Mouse (Mus musculus) CD4-positive, CD25-positive, alpha-beta regulatory T cell, adult 9 weeks (primary cell): ENCODE results near the gene Cdc42ep5. TPM values are rescaled to one million over a fixed set of nuclear protein-coding genes. Genes with fewer than 3 reads are reported as not detected.

Experiments used
- polyA plus RNA-seq: library from polyadenylated mRNA; unstranded; fragments of 100-300 nt; shearing (Covaris generic); gene quantifications from one replicate; pipeline ENCODE4 v1.2.1, GENCODE M21; 2017

The Cdc42ep5 gene
- not detected for polyA plus RNA-seq

GRCm38 (mm10) chr7:4164090-4164910, at the start of gene Cdc42ep5:
Gene Cdc42ep5 (minus strand): TSS chr7:4164860.

GRCm38 (mm10) chr7:4150059-4150541, 14.6 kb downstream of the Cdc42ep5 start, which contains the start of gene Leng9:
Gene Leng9 (minus strand): TSS chr7:4150374.

DNA sequence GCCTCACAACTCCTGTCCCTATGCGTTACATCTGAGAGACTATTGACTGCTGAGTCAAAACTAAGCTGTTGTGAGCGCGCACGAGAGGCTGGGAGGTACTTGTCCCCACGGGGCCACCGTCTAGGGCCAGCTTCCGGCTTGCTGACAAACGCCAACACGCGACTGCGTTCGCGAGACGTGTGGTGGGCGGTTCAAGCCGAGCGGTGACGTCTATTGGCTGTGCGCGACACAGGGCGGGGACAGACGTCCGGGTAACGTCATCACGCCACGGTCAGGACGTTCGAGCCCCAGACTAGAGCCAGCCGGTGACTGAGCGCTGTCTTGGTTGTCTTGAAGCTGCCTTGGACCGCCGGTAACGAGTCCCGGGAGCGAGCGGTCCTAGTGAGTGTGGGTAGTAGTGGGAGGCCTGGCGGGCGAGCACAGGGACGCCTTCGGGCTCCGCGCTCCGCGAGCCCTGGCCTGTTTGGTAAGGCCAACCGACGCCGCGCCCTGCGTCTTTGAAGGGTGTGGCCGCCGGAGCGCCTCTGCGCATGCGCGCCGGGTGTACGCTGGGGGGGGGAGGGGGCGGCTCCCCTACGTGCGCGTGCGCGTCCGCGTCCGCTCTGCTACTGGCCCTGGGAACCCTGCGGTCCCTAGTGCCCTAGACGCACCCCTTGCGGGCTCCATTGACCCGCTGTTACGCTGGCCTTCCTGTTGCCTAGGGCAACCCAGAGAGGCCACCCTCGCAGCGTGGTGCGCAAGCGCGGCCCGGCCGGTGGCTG, 27.7 kb downstream of the Cdc42ep5 start, which contains the start of gene Leng8:
Leng8 (plus strand) TSS at position 269 of the 761 bp plus-strand sequence.

GRCm38 (mm10) chr7:4119344-4119902, 45.2 kb downstream of the Cdc42ep5 start, which contains the start of gene Ttyh1:
Gene Ttyh1 (plus strand): TSS chr7:4119408.

Other genes starting within 250 kb of the Cdc42ep5 start
- not detected for gene Lilra6, start 249.4 kb downstream of the Cdc42ep5 start, polyA plus RNA-seq
- gene Lair1, start 101.7 kb downstream of the Cdc42ep5 start, polyA plus RNA-seq: 5.5 TPM
- gene Ttyh1, start 45.5 kb downstream of the Cdc42ep5 start, polyA plus RNA-seq: 0.56 TPM
- gene Leng8, start 27.8 kb downstream of the Cdc42ep5 start, polyA plus RNA-seq: 121 TPM
- 8.1 TPM for gene Leng9, start 14.5 kb downstream of the Cdc42ep5 start, polyA plus RNA-seq
- gene Lilra5, start 72.9 kb upstream of the Cdc42ep5 start, polyA plus RNA-seq: not detected
- gene Ncr1, start 172.9 kb upstream of the Cdc42ep5 start, polyA plus RNA-seq: not detected
- not detected for gene Gp6, start 232.9 kb upstream of the Cdc42ep5 start, polyA plus RNA-seq